Mouse (Mus musculus) testis, adult 2 months (tissue): ENCODE data around the gene Tmod1. TPM values are rescaled to one million over a fixed set of nuclear protein-coding genes. Genes with fewer than 3 reads are reported as not detected.

Source experiments
- H3K27ac ChIP-seq: fragments of 200-500 bp; 2 replicates; pipeline ENCODE4 v1.5.1; 2012; ENCODE audit warnings: low read depth, low read length; ENCODE audit not compliant: control insufficient read depth, insufficient read depth
- H3K27me3 ChIP-seq: fragments of 200-500 bp; 2 replicates; pipeline ENCODE4 v1.6.1; 2012; ENCODE audit warnings: mild to moderate bottlenecking, low read length, moderate library complexity; ENCODE audit not compliant: control insufficient read depth, insufficient read depth
- H3K36me3 ChIP-seq: fragments of 200-500 bp; 2 replicates; pipeline ENCODE4 v1.6.1; 2012; ENCODE audit warnings: mild to moderate bottlenecking, low read length; ENCODE audit not compliant: control insufficient read depth, insufficient read depth
- H3K4me1 ChIP-seq: fragments of 200-500 bp; 2 replicates; pipeline ENCODE4 v1.6.1; 2012; ENCODE audit warnings: low read length; ENCODE audit not compliant: control insufficient read depth, insufficient read depth
- H3K4me3 ChIP-seq: fragments of 200-500 bp; 2 replicates; pipeline ENCODE4 v1.5.1; 2012; ENCODE audit warnings: low read depth, mild to moderate bottlenecking, low read length, moderate library complexity, mixed read lengths; ENCODE audit not compliant: control insufficient read depth
- CTCF ChIP-seq: fragments of 200-500 bp; IDR thresholded peaks from 2 replicates; pipeline ENCODE4 v1.5.1; 2012; ENCODE audit warnings: low read depth, mild to moderate bottlenecking, inconsistent platforms, low read length, moderate library complexity; ENCODE audit not compliant: control insufficient read depth, insufficient read depth, insufficient replicate concordance
- POLR2A ChIP-seq: fragments of 200-500 bp; IDR thresholded peaks from 2 replicates; pipeline ENCODE4 v1.6.1; 2012; ENCODE audit warnings: low read depth, mild to moderate bottlenecking, inconsistent platforms, low read length, moderate library complexity; ENCODE audit not compliant: control insufficient read depth
- polyA plus RNA-seq: library from polyadenylated mRNA; depleted of rRNA; stranded (reverse); fragments of >200 nt; gene quantifications from 2 replicates; pipeline ENCODE4 v1.2.3, GENCODE M21; 2012

The Tmod1 gene
- polyA plus RNA-seq, 1 experiment = 24.7 TPM

DNA sequence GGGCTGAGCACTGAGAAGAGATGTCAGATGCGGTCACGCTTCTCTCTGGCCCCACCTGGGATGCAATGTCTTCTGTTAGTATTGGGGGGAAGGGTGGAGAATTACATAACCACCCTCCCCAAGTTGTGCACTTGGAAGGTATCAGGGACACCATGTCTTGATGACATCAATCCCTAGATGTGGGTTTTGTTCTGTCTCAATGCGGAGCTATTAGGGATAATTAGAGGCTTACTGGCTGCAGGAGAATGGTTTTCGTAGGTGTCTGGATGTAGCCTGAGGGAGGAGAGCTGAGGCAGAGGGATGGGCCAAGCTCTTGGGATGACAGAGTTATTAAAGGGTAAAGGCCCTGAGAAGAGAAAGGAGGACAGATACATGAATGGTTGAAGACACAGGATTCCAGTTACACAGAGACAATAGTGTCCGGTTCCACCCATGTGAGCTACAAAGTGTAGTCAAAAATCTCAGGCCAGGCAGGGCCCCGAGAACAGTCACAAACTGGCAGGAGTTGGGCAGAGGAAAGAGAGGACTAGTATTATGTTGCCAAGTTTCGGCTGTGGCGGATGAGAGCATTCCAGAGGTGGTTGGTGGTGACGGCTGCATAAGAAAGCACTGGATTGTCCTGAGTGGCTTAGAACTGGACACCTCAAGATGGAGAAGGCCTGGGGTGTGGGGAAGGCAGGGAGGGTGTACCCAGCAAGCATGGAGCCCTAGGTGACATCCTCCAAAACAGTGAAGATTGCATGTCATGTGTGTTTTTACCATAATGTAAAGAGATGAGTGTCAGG is 14.8 kb downstream of the Tmod1 start:
- no peak overlapping the region for H3K4me3 ChIP-seq
- no peaks in the 10 kb centered on the region for H3K4me1 ChIP-seq
- H3K36me3 ChIP-seq = no peaks in the 10 kb centered on the region
- no peak for TF ChIP-seq CTCF
- no peak for TF ChIP-seq POLR2A
- H3K27ac ChIP-seq = no peak overlapping the region
- no peaks in the 10 kb centered on the region for H3K27me3 ChIP-seq

DNA sequence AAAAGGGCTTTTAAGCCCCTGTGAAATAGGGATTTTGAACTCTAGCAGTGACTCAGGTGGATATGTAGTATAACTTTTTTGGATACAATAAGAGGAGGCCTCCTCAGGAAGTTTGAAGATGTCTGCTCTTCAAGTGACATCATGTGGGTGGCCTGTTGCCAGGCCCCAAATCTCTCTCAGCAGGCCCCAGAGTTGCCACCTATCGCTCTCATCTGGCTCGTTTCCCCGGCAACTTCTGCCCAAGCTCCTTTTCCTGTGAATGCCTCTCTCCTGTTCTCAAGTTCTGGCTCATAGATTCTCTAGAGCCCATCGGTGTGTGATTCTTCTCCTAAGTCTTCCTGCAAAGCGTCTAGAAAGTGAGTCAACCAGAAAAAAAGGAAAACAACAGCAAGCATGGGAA is 17.4 kb downstream of the Tmod1 start:
- Histone ChIP-seq H3K27ac (no peak overlapping the region), H3K36me3 (no peaks in the 10 kb centered on the region), H3K4me1 (no peaks in the 10 kb centered on the region), H3K4me3 (no peak overlapping the region), H3K27me3 (no peaks in the 10 kb centered on the region)
- TF ChIP-seq POLR2A (no peak), CTCF (no peak)

DNA sequence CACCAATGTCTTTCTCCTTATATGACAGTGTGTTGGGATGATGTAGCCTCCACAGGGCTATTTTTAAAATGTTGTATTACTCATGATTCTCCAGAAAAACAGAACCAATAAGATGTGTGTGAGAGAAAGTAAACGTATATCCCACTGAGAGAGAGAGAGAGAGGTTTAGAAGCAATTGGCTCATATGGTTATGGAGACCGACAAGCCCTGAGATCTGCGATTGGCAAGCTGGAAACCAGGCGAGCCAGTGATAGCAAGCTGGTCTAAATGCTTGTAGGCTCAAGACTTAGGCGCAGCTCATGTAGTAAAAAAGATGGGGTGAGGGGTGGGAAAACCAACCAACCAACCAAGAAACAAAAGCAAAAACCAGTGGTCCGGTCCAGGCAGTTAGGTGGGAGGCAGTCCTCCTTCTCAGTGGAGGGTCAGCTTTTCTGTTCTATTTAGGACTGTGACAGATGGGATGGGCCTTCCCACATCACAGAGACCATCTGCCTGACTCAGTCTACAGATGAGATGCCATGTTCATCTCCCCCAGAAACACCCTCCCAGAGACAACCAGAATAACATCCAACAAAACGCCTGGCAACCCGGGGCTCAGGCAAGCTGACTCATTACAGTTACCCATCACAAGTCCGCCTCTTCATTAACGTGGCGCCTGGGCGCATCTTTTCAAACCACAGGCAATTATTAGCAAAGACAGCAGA is 22.7 kb downstream of the Tmod1 start:
- Histone ChIP-seq H3K4me1 (no peaks in the 10 kb centered on the region), H3K36me3 (no peaks in the 10 kb centered on the region), H3K27me3 (no peaks in the 10 kb centered on the region), H3K27ac (no peak overlapping the region), H3K4me3 (no peak overlapping the region)
- TF ChIP-seq CTCF (no peak), POLR2A (no peak)

DNA sequence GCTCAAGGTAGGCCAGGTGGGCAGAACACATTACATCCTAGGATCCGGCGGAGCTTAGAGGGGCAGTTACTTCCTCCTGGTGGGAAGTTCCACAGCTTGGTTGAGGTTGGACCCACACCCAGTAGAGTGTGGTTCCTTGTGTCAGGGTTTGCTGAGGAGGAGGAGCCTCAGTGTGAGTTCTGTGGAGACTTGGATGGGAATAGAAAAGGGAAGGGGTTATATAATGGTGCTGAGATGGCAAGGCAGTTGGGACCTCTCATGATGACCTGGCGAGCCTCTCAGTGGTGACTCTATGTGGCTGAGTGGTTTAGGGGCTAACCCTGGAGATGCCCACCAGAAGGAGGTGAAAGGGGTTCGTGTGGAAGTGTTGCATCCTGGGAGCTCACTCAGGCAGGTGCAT is 25.1 kb downstream of the Tmod1 start:
- Histone ChIP-seq H3K4me1 (no peaks in the 10 kb centered on the region), H3K27me3 (no peaks in the 10 kb centered on the region), H3K4me3 (no peak overlapping the region), H3K36me3 (no peaks in the 10 kb centered on the region), H3K27ac (no peak overlapping the region)
- TF ChIP-seq CTCF = no peak
- no peak for TF ChIP-seq POLR2A

DNA sequence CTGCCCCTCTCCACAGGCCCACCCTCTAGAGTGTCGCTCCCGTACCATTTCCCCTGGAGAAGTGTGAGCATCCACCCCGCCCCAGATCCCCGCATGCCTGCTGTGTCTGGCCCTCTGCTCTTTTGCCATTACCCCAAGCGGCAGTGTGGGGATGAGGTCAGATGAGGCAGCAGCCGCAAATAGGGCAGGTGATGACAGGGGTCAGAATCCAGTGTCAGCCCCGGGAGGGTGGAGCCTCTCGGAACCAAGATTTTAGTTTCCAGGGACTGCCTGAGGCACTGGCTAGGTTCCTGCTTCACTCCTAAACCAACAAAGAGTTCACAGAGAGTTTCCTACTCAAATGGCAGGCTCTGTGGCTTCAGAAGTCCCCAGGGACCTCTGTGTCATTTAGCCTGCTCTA is 25.5 kb downstream of the Tmod1 start:
- H3K36me3 ChIP-seq = no peaks in the 10 kb centered on the region
- TF ChIP-seq CTCF (no peak), POLR2A (no peak)
- H3K27me3 ChIP-seq = no peaks in the 10 kb centered on the region
- H3K27ac ChIP-seq = no peak overlapping the region
- no peaks in the 10 kb centered on the region for H3K4me1 ChIP-seq
- no peak overlapping the region for H3K4me3 ChIP-seq

DNA sequence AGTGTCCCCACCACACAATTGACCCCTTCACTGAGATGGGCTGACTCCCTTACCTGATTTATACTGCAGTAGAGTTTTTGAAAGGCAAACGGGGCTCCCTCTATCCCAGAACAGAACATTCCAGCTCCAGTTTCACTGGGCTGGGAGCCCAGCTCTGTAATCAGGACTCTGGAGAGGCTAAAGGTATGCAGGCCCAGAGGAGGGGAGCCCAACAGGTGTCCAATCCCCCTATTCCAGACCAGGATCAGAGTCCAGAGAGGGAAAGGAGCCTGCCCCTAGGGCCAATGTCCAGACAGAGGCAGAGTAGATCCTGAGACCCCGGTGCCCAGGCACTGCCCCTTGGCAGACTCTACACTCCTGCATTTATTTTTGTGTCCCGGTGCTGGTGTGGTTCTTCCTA is 26.2 kb downstream of the Tmod1 start:
- Histone ChIP-seq H3K36me3 (no peaks in the 10 kb centered on the region), H3K4me1 (no peaks in the 10 kb centered on the region), H3K27ac (peak overlapping the region; percentile 39), H3K27me3 (no peaks in the 10 kb centered on the region), H3K4me3 (no peak overlapping the region)
- no peak for TF ChIP-seq POLR2A
- TF ChIP-seq CTCF = no peak

DNA sequence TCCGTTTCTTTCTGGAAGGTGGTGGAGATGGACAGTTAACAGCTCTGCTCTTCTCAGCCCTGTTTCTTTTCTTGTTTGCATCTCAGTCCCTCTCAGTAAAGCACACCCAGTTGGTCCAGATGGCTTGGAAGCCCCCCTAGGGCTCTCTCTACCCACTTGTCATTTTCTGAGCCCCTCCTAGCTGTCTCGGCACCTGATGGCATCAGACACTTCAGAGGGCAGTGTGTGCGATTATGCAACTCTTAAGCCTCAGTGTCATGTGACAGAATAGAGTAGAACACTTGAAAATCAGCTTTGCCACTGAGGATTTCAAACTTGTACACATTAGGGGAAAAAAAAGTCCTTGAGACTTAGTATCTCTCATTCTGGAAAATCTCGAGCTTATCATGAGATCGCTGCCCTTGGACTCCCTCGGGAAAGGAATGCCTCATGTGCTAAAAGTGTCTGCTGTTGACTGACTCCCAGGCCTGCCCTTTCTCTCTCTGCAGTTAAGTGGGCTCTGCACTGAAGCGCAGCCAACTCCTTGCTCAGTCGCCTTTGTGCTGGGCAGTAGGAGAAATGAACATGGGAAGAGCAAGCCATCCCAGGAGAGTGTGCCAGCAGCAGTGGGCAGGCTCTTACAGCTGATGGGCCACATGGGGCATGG is 27.1 kb downstream of the Tmod1 start:
- no peaks in the 10 kb centered on the region for H3K4me1 ChIP-seq
- H3K4me3 ChIP-seq = no peak overlapping the region
- no peak for TF ChIP-seq CTCF
- peak overlapping the region; percentile 39 for H3K27ac ChIP-seq
- no peaks in the 10 kb centered on the region for H3K27me3 ChIP-seq
- no peaks in the 10 kb centered on the region for H3K36me3 ChIP-seq
